Mouse (Mus musculus): ENCODE measurements around the gene Rbpj. TPM values are rescaled to one million over a fixed set of nuclear protein-coding genes. Genes with fewer than 3 reads are reported as not detected.
"Not testable (repeated sequence)": the region's sequence is repeated elsewhere in the genome, so short reads cannot be mapped to it uniquely, and the experiment has no call there.

Gene Rbpj
- polyA plus RNA-seq, 1 experiment from 2014 or later, result 14.2 TPM

DNA sequence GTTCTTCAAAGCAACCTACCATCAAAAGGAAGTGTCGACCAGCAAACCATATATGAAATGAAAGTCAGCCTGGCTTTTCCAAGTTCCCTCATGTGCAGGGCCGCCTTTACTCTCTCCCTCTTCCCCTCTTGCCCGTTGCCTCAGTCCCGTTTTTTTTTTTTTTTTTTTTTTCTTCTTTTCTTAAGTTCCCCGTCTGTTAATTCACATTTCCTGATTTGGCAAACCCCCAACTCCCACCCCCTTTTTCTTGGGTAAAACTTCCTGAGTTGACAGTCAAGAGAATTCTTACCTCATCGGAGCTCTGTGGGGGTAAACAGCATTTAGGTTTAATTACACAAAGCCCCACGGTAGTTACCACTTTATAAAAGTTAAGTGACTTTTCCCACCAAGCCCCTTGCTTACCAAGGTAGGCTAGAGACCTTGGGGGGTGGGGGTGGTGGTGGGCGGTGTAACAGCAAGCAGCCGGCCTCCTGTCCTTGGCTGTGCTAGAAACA lies 81.1 kb downstream of the Rbpj start:
- no peak overlapping the region for H3K27ac ChIP-seq (ENCODE audit: low read depth, low read length)
- ATAC-seq, result no peak
- no peak overlapping the region for H3K4me2 ChIP-seq (replicated peaks; ENCODE audit: low read depth)
- no peaks in the 10 kb centered on the region for H3K4me1 ChIP-seq (replicated peaks; ENCODE audit: control insufficient read depth, insufficient read depth, low read length)
- no peaks in the 10 kb centered on the region for H3K36me3 ChIP-seq (ENCODE audit: control insufficient read depth, insufficient read depth)
- H3K9ac ChIP-seq (ENCODE audit: low read depth, low read length), result no peak overlapping the region
- H3K4me3 ChIP-seq (ENCODE audit: low read depth, low read length), result no peak overlapping the region
- no peaks in the 10 kb centered on the region for H3K27me3 ChIP-seq (replicated peaks; ENCODE audit: control insufficient read depth, insufficient read depth, low read length)
- H3K9me3 ChIP-seq (ENCODE audit: control insufficient read depth), result no peaks in the 10 kb centered on the region
- 54% methylated on average over 9 of the region's 9 CpGs for WGBS
- TF ChIP-seq CTCF (IDR thresholded peaks at IDR 0.05; ENCODE audit: low read depth), result no peak

DNA sequence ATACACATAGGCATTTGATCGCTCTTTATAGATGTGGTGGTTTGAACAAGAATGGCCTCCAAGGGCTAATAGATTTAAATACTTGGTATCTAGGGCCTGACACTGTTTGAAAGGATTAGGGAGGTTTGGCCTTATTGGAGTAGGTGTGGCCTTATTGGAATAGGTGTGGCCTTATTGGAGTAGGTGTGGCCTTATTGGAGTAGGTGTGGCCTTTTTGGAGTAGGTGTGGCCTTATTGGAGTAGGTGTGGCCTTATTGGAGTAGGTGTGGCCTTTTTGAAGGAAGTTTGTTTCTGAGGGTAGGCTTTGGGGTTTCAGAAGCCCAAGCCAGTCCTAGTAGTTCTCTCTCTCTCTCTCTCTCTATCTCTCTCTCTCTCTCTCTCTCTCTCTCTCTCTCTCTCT lies 84.4 kb downstream of the Rbpj start:
- H3K36me3 ChIP-seq (ENCODE audit: control insufficient read depth, insufficient read depth); H3K9me3 ChIP-seq (ENCODE audit: control insufficient read depth); H3K4me1 ChIP-seq (replicated peaks; ENCODE audit: control insufficient read depth, insufficient read depth, low read length); H3K9ac ChIP-seq (ENCODE audit: low read depth, low read length); H3K27ac ChIP-seq (ENCODE audit: low read depth, low read length); ATAC-seq; H3K4me3 ChIP-seq (ENCODE audit: low read depth, low read length); H3K27me3 ChIP-seq (replicated peaks; ENCODE audit: control insufficient read depth, insufficient read depth, low read length); H3K4me2 ChIP-seq (replicated peaks; ENCODE audit: low read depth): not testable (repeated sequence)
- 98% methylated on average over 1 of the region's 1 CpGs for whole genome bisulfite sequencing

DNA sequence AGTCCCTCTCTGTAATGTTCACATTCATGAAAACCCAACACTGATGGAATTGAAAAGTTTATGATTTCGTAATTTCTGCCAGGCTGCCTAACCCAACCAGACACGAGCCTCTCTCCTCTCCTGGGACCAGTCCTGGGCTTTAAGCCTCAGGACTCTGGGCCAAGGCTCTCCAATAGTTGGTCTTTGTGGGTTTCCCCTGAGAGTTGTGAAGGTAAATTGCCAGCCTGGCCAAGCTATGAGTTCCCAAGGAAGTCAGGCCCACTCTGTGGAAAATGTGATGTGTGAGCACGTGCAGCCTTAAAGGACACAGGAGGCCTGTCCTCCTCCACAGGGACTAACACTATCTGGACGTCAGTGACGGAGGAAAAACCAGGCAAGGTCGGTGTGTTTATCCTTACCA lies 85.4 kb downstream of the Rbpj start:
- Histone ChIP-seq H3K4me1 (replicated peaks; ENCODE audit: control insufficient read depth, insufficient read depth, low read length) (no peaks in the 10 kb centered on the region), H3K9me3 (ENCODE audit: control insufficient read depth) (no peaks in the 10 kb centered on the region), H3K9ac (ENCODE audit: low read depth, low read length) (no peak overlapping the region), H3K36me3 (ENCODE audit: control insufficient read depth, insufficient read depth) (no peaks in the 10 kb centered on the region), H3K27ac (ENCODE audit: low read depth, low read length) (no peak overlapping the region), H3K4me3 (ENCODE audit: low read depth, low read length) (no peak overlapping the region), H3K27me3 (replicated peaks; ENCODE audit: control insufficient read depth, insufficient read depth, low read length) (no peaks in the 10 kb centered on the region), H3K4me2 (replicated peaks; ENCODE audit: low read depth) (no peak overlapping the region)
- WGBS, result 84% methylated on average over 6 of the region's 6 CpGs
- no peak for ATAC-seq
- no peak for TF ChIP-seq CTCF (IDR thresholded peaks at IDR 0.05; ENCODE audit: low read depth)

DNA sequence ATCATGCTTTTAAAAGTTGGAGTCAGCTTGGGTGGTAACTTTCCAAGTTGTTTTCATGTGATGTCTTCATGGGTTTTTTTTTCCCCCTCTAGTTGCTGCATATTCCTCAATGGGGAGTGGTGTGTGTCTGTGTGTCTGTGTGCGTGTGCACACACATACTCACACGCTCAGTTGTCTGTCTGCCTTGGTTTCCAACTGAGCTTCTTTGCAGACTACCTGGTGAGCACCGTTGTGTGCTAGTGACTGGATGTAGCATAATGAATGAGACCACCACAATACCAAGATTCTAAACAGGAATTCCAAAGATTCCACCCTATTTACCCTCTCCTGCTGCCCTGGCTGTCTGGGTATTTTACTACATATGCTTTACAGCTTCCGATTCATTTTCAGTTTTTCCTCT lies 86.0 kb downstream of the Rbpj start:
- Histone ChIP-seq H3K4me2 (replicated peaks; ENCODE audit: low read depth) (no peak overlapping the region), H3K9me3 (ENCODE audit: control insufficient read depth) (no peaks in the 10 kb centered on the region), H3K27me3 (replicated peaks; ENCODE audit: control insufficient read depth, insufficient read depth, low read length) (no peaks in the 10 kb centered on the region), H3K36me3 (ENCODE audit: control insufficient read depth, insufficient read depth) (no peaks in the 10 kb centered on the region), H3K9ac (ENCODE audit: low read depth, low read length) (no peak overlapping the region), H3K4me3 (ENCODE audit: low read depth, low read length) (no peak overlapping the region), H3K27ac (ENCODE audit: low read depth, low read length) (no peak overlapping the region), H3K4me1 (replicated peaks; ENCODE audit: control insufficient read depth, insufficient read depth, low read length) (no peaks in the 10 kb centered on the region)
- no peak for ATAC-seq
- 83% methylated on average over 4 of the region's 4 CpGs for WGBS
- TF ChIP-seq CTCF (IDR thresholded peaks at IDR 0.05; ENCODE audit: low read depth), result no peak

DNA sequence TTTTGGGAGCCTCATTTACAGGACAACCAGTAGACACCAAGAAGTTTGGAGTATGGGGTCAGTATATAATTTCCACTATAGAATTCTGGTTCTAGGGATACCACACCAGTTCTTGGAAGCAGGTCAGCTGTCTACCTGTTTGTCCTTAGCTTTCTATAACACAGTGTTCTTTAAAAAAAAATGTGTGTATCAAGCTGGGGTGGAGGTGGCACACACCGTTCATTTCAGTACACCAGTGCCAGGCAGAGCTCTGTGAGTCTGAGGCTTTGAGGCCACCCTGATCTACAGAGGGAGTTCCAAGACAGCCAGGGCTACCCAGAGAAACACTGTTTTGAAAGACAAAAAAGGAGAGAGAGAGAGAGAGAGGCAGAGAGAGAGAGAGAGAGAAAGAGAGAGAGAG lies 87.3 kb downstream of the Rbpj start:
- H3K27me3 ChIP-seq (replicated peaks; ENCODE audit: control insufficient read depth, insufficient read depth, low read length), result no peaks in the 10 kb centered on the region
- WGBS, result 95% methylated on average over 1 of the region's 1 CpGs

DNA sequence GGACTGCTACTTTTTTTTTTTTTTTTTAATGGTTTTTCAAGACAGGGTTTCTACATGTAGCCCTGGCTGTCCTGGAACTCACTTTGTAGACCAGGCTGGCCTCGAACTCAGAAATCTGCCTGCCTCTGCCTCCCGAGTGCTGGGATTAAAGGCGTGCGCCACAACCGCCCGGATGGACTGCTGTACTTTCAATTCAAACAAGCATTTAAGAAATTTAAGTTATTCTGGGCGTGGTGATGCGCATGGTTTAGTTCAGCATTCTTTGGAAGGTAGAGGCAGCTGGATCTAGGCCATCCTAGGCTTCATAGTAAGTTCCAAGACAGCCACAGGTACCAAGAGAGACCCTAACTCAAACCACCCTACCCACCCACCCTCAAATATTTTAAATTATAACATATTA lies 88.2 kb downstream of the Rbpj start:
- no peak overlapping the region for H3K27ac ChIP-seq (ENCODE audit: low read depth, low read length)
- H3K4me1 ChIP-seq (replicated peaks; ENCODE audit: control insufficient read depth, insufficient read depth, low read length), result no peaks in the 10 kb centered on the region
- no peaks in the 10 kb centered on the region for H3K9me3 ChIP-seq (ENCODE audit: control insufficient read depth)
- no peak overlapping the region for H3K4me2 ChIP-seq (replicated peaks; ENCODE audit: low read depth)
- H3K4me3 ChIP-seq (ENCODE audit: low read depth, low read length), result no peak overlapping the region
- TF ChIP-seq CTCF (IDR thresholded peaks at IDR 0.05; ENCODE audit: low read depth), result no peak
- H3K36me3 ChIP-seq (ENCODE audit: control insufficient read depth, insufficient read depth), result no peaks in the 10 kb centered on the region
- ATAC-seq, result no peak
- H3K9ac ChIP-seq (ENCODE audit: low read depth, low read length), result no peak overlapping the region
- H3K27me3 ChIP-seq (replicated peaks; ENCODE audit: control insufficient read depth, insufficient read depth, low read length), result no peaks in the 10 kb centered on the region
- 93% methylated on average over 8 of the region's 8 CpGs for WGBS

More for the DNA sequence above, 87.3 kb downstream of the Rbpj start:
- Histone ChIP-seq H3K4me3 (ENCODE audit: low read depth, low read length) (no peak overlapping the region), H3K4me1 (replicated peaks; ENCODE audit: control insufficient read depth, insufficient read depth, low read length) (no peaks in the 10 kb centered on the region), H3K27ac (ENCODE audit: low read depth, low read length) (no peak overlapping the region), H3K9me3 (ENCODE audit: control insufficient read depth) (no peaks in the 10 kb centered on the region), H3K9ac (ENCODE audit: low read depth, low read length) (no peak overlapping the region), H3K4me2 (replicated peaks; ENCODE audit: low read depth) (no peak overlapping the region), H3K36me3 (ENCODE audit: control insufficient read depth, insufficient read depth) (no peaks in the 10 kb centered on the region)
- no peak for TF ChIP-seq CTCF (IDR thresholded peaks at IDR 0.05; ENCODE audit: low read depth)
- no peak for ATAC-seq

DNA sequence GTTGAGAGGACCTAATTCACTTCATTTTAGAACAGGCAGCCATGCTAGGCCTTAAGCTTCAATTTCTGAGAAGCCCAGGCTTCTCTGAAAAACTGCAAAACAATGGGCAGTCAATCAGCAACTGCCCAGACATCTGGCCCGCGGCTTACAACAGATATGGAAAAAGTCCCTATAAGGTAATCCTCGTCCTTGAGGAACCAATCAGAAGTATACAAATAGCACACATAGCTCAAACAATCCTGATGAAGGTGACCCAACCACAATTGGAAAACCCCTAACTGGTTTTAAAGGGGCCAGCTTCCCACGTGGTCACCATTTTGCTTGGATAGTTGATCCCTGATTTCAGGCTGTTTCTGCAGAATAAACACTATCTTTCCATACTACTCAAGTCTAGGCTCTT lies 89.0 kb downstream of the Rbpj start:
- Histone ChIP-seq H3K36me3 (ENCODE audit: control insufficient read depth, insufficient read depth) (no peaks in the 10 kb centered on the region), H3K4me1 (replicated peaks; ENCODE audit: control insufficient read depth, insufficient read depth, low read length) (no peaks in the 10 kb centered on the region), H3K9me3 (ENCODE audit: control insufficient read depth) (no peaks in the 10 kb centered on the region), H3K4me3 (ENCODE audit: low read depth, low read length) (no peak overlapping the region), H3K4me2 (replicated peaks; ENCODE audit: low read depth) (no peak overlapping the region), H3K27ac (ENCODE audit: low read depth, low read length) (no peak overlapping the region), H3K27me3 (replicated peaks; ENCODE audit: control insufficient read depth, insufficient read depth, low read length) (no peaks in the 10 kb centered on the region), H3K9ac (ENCODE audit: low read depth, low read length) (no peak overlapping the region)
- TF ChIP-seq CTCF (IDR thresholded peaks at IDR 0.05; ENCODE audit: low read depth), result no peak
- WGBS, result 75% methylated on average over 4 of the region's 4 CpGs
- no peak for ATAC-seq

Measured in intestine, postnatal 0 days (tissue).